Mouse (Mus musculus) heart, postnatal 4 days (tissue): ENCODE measurements around the gene Pknox1. TPM values are rescaled to one million over a fixed set of nuclear protein-coding genes. Genes with fewer than 3 reads are reported as not detected.
"Not testable (repeated sequence)": the region's sequence is repeated elsewhere in the genome, so short reads cannot be mapped to it uniquely, and the experiment has no call there.

ENCODE experiments used
- DNase-seq: peaks from one replicate; pipeline ENCODE4 v3.0.0; 2021
- total RNA-seq, 2 experiments: library from RNA; stranded (reverse); gene quantifications; 2 replicates each; pipeline ENCODE4 v1.2.3; 2021

Gene Pknox1
- total RNA-seq, 2 experiments from 2014 or later = 17.0 to 17.9 TPM

- DNase-seq = no peak
Measured at GRCm38 (mm10) chr17:31598593-31598992, 34.1 kb downstream of the Pknox1 start.

DNA sequence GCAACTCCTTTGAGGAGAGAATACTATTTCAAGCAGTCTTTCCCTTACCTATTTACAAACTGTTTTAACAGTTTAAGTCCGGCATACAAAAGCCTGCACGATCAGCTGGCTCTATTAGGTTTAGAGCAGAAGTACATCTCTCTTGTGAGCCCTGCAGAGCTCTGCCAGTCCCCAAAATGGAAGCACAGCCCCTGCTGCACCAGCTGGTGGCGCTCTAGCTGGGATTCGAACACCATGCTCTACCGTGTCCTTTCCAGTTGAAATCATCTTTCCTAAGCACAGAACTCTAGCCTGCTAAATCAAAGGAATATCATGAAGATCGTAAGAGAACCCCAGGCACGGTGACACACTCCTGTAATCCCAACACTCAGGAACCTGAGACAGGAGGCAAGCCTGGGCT lies 41.9 kb downstream of the Pknox1 start:
- DNase-seq = no peak

- no peak for DNase-seq
Measured at GRCm38 (mm10) chr17:31607256-31607951, 42.9 kb downstream of the Pknox1 start.

DNA sequence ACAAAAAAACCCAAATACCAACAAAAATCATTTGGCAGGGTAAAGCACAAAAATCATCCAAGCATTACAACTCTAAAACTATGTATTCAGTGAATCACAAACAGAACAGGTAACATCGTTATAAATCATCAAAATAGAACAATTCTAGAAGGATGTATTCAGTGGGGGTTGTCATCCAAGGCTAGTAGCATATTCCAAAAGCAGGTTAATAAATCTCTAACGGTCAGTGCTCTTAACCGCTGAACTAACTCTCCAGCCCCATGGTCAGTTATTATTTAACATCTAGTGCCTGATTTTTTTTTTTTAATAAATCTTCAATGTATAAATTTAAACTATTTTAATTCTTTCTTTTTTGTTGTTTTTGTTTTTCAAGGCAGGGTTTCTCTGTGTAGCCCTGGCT lies 44.6 kb downstream of the Pknox1 start:
- not testable (repeated sequence) for DNase-seq

GRCm38 (mm10) chr17:31609895-31610294 lies 45.4 kb downstream of the Pknox1 start:
- no peak for DNase-seq

GRCm38 (mm10) chr17:31613086-31613755 lies 48.7 kb downstream of the Pknox1 start:
- peak; percentile 27 for DNase-seq

- DNase-seq = no peak
Measured at GRCm38 (mm10) chr17:31623101-31623500, 58.6 kb downstream of the Pknox1 start.

- DNase-seq = no peak
Measured at GRCm38 (mm10) chr17:31627961-31628360, 63.4 kb downstream of the Pknox1 start.

DNA sequence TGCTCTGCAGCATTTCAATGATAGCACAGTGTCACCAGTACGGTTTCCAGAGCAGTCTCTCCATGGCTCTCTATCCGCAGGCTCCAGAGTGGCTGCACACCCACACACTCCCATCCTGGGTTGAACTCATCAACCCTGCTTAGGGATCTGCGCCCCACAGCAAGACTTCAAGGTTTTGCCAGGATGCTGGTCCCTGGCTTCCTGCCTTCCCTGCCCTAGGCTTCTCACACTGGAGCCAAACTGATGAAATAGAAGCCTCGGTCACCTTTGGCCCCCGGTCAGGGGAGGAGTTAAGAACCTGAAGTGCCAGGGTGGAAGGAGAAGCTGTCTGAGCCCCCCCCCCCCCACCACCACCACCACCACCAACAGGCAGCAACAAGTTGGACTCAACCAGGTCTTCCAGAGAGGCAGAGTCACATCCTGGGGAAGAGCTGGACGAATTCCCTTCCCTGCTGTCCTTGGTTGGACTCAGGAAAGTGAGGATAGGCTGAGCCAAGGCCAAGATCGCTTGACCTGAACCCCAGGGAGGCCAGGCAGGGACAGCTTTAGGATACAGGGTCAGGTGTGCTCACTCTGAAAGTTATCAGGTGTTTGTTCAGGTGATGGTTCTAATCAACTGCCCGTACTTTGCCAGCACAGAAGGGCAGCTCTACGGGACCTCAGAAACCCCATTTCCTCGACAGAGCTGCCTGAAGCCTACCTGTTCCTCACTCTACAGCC lies 66.7 kb downstream of the Pknox1 start:
- DNase-seq = no peak

DNA sequence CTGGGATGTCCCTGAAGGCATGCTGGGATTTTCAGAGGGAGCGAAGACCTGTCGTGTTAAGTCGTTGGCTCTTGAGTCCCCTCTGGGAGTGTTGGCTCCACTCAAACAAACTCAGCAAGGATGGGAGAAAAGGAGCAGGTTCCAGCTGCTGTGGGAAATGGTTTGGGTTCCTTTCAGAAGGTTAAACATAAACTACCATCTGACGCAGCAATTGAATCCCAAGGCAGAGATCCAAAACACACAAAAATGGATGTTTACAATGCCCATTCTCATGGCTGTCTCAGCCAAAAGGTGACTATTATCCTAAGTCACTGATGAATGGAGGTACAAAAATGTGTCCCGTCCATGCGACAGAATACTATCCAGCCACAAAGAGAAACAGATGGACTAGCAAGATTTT lies 68.5 kb downstream of the Pknox1 start:
- no peak for DNase-seq

GRCm38 (mm10) chr17:31634896-31635295 lies 70.4 kb downstream of the Pknox1 start:
- no peak for DNase-seq

DNA sequence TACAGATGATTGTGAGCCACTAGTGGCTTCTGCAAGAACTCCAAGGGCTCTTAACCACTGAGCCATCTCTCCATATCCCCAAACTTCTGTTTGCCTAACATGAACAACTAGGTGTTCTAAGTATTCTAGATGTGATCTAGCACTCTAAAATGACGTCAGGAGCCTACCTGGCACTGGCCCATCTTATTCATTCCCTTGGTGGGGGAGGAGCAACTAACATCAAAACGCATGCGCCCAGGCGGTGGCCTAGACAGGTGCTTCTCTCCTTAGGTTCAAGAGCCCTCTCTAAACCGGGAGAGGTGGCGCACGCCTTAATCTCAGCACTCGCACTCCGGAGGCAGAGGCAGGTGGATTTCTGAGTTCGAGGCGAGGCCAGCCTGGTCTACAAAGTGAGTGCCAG lies 71.2 kb downstream of the Pknox1 start:
- no peak for DNase-seq

DNA sequence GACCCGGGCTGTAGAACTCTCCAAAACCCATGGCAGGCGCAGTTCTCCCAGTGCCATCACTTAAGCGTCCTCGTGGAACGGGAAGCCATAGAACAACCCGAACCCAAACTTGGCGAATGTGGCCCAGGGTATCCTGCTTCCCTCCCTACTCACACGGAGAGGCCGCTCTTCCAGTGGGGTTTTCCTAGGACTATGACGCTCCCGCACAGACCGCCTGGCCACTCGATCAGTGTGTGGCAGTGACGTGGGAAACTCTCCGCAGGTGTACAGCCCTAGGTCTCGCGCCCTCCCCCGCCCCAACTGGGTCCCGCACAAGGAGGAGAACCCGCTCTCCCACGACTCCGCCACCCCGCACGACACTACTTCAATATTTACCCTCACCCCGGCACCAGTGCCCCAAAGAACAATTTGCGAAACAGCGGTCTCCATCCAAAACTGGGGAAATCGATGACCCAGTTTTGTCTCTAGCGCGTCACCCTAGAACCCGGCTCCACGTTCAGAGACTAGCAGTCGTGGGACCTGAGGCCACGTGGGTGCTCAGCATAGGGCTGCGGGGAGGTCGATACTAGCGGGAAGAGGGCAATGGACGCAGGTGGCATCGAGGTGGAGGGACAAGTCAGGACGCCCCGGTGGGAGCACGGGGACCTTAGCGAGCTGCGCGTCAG lies 71.9 kb downstream of the Pknox1 start:
- no peak for DNase-seq

DNA sequence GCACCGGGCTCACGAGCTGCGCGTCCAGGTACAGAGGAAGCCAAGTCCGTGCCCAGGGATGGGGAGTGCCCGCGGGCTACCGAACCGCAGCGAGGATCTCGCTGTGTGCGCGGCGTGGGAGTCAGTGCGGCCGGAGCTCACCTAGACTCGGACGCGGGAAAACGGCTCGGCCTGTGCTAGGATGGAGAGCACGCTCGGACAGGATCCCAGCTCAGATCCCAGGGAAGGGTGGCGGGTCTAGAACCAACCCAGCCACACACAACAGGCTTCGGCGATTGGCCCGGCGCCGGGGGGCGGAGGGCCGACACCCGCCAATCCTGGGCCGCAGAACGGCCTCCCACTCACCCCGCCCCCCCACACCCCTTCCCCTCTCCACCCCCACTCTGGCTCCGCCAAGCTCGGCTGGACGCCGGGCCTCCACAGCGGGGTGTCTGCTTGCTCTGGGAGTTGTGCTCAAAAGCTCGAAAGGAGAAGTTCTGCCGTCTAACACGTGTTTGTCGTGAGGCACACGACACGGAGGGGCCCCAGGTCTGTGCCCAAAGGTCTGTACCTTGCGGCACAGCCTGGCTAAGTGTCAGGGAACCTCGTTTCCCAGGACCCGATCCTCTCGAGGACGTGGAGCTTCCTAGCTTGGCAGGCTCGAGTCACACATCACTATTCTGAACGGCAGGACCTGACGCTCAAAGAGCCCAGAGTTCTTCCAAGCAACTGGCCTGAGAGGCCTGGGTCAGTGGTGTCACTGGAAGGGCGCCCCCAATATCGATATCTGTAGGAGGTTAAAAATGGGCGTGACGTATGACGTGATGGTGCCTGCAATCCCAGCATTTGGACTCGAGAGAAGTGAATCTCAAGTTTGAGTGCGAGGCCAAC lies 72.6 kb downstream of the Pknox1 start, which contains the start of gene Cbs:
Gene Cbs, minus strand, starts transcription at position 297 of the 870 bp plus-strand sequence.
- peak; percentile 83 for DNase-seq

GRCm38 (mm10) chr17:31637866-31638570 lies 73.5 kb downstream of the Pknox1 start:
- peak; percentile 68 for DNase-seq

DNA sequence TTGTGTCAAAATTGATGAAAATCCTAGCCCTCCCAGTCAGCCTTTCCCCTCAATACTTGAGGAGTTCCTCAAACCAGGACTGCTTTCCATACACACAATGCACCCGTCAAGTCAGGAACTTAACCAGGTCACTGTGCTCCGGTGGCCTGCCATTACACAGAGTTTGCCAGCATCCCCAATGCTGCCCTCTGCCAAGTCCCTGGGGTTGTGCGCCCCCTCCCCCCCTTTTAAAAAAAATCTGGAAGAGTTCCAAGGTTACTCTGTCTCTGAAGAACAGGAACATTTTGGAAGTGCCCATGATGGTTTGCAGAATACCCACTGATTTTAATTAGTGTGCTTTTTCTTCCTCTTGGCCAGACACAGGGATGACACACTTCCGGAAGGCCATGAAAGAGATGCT lies 75.1 kb downstream of the Pknox1 start:
- DNase-seq = no peak

DNA sequence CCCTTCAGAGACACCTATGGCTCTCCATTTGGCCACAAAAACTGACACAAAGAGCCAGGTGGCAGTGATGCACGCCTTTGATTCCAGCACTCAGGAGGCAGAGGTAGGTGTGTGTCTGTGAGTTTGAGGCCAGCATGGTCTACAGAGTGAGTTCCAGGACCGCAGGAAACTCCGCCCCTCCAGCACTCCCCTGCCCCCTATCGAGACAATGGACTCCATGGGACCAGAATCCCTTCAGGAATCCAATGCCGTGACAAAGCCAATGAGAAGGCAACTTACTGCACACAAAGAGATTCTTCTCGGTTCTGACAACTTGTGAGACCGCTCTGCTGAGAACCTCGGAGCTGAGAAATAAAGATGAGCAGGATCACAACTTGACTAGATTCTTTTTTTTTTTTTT lies 77.8 kb downstream of the Pknox1 start:
- no peak for DNase-seq

DNA sequence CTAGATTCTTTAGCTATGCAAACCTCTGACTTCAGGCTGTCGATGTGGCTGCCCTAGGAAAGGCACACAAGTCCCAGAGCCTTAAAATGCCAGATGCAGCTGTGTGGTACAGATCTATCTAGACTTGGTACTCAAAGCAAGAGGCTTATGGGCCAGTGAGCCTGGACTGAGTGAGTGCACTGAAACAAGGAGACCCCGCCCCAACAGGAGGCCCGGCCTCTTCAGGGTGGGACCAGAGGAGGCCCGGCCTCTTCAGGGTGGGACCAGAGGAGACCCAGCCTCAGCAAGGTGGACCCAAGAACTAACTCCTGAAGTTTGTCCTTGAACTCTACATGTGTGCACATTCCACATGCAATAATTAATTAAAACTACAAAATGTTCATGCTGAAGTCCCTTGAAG lies 78.4 kb downstream of the Pknox1 start:
- DNase-seq = no peak

GRCm38 (mm10) chr17:31646199-31647002 lies 81.9 kb downstream of the Pknox1 start:
- DNase-seq = no peak

DNA sequence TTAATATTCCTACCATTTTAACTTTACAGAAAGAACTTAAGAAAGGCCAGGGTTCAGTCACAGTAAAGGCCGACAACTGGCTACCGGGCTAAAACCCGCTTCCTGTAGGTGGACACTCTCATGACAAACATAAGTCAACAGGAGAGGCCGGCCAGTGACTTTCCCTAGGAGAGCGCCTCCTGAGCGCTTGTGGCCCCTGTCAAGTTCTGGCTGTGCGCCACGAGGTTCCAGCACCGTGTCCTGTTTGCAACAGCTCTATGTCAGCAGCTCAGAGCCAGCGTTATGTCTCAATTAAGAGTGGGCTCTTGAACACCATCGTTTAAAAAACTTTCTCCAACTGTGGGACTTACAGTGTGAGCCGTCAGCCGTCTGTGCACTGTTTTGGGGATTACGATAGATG lies 87.6 kb downstream of the Pknox1 start:
- peak; percentile 37 for DNase-seq
